Mouse (Mus musculus) thymus, postnatal 36 days (tissue): ENCODE measurements around the gene Fgfr2.

Experiments used
- DNase-seq, 2 experiments: peaks; one replicate each; pipeline ENCODE4 v3.0.0; 2022; ENCODE audit warnings: mixed read lengths in 2 of 2

Fgfr2 gene

DNA sequence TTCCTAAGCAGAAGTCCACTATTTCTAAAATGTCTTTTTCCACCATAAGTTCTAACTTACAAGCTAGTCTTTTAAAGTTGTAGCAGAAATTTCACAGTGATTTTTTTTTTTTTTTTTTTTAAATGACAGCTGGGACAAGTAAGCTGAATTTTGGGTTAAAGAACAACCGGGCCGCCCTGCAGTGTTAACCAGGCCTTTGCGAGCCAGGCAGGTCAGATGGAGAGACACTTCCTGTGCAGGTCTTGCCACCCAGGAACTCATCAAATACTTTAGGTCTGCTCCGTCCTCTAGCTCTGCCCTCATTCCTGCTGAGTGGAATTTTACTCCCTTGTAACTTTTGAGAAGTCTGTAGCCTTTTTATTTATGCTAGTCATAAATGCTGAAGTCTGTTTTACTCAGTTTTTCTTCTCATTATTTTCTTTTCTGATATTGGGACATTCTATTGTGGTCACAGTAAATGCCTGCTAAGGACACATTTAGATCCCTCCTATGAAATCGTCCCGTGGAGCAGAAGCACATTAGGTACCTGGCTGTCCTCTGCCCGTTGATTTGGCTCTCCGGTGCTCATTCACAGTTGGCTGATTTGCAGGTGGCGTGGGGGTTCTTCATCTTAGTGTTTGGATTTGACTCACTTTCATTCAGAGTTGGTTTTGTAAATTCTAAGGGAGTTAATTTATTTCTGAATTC lies 2228.1 kb downstream of the Fgfr2 start:
- no peak for DNase-seq

DNA sequence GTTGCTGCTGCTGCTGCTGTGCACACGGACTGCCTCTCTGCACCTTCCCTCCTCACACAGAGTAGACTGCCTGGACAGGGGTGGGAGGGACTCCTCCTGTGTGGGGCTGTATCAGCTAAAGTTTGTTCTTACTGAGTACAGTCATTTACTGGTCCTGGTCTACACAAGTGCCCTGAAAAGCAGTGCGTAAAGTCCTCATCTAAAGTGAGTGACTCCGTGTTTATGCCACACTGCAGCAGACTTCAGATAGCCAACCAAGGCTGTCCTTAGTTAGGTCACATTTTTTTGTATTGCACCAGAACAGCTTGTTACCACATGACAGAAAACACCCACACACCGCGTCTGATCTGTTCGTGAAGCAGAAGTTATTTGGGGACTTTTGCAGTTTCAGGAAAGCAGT lies 2230.2 kb downstream of the Fgfr2 start:
- peak; percentile 36 to 37 for DNase-seq

GRCm38 (mm10) chr7:130890871-130891270 lies 2232.3 kb downstream of the Fgfr2 start:
- no peak for DNase-seq

GRCm38 (mm10) chr7:130887946-130888345 lies 2235.2 kb downstream of the Fgfr2 start:
- DNase-seq = no peak

DNA sequence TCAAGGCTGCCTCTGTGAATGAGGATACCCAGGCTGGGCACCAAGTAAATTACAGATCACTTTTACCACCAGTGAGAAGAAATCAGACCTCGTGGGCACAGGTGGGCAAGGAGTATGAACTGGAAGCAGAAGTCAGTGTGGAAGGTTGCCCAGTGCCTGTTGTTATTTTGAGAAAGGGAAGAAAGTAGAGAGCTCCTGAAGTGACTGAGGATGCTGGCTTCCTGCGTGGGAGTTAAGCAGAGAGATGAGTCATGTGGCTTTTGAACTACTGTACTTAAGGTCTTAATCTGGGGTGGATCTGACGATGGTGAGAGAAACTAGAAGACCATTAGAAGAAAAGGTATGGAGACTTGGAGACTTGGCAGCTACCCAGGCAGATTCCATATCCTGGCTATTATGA lies 2236.9 kb downstream of the Fgfr2 start:
- DNase-seq = no peak

DNA sequence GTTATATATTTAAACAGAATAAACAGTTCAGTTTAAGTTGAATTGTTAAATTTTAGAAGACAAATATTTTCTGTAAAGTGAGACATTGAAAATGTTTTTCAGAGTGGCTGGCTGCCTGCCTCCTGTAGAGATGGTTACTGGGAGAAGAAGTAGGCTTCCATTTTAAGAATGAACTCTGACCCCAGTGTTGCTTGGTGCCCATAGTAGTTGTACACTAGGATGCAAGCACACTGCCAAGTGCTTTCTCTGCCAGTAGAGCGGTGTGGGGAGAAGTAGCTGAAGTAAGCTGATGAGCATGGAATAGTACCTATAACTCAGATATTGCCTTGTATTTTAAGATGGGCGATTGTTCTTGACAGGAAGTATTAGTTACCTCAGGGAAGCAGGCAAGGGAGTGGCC lies 2239.0 kb downstream of the Fgfr2 start:
- DNase-seq = no peak

DNA sequence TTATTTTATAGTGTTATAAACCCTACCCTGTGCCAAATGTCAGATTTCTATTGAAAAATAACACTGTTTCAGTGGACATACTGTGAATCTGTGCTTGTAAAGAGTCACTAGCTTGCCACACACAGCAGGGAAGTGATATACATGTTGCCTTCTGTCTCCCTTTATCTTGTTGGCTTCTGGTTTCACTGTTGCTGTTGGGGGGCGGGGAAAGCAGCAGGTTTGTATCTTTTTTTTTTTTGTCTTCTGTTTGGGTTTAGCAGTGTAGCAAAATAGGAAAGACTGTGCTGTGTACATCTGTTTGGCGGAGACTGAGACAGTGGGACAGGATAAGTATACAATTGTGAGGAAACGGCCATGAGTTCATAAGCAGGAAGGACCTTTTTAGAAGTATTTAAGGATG lies 2255.9 kb downstream of the Fgfr2 start:
- DNase-seq = no peak

- no peak for DNase-seq
These were observed 2256.5 kb downstream of the Fgfr2 start for GRCm38 (mm10) chr7:130866640-130867039.

GRCm38 (mm10) chr7:130865613-130866591 lies 2257.2 kb downstream of the Fgfr2 start, which contains the start of gene Plekha1:
Gene Plekha1 (plus strand): TSS chr7:130865756.
- peak; percentile 96 to 98 for DNase-seq

- no peak for DNase-seq
These were observed 2258.4 kb downstream of the Fgfr2 start for GRCm38 (mm10) chr7:130864711-130865110.

DNA sequence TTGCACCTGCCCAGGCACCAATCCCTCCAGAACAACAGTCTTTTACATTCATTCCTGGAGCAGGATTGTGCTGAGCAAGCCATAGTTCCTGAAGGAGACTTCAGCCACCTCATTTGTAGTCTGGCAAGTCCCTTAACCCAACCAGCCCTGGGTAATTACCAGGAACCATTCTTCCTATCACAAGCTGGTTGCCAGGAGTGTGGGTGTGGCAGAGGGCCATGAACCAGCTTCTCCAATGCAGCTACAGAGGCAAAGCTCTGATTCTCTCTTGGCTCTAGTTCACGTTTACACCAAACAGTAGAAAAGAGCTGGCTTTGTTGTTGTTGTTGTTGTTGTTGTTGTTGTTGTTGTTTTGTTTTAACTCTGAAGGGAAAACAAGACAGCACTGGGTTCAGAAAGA lies 2260.6 kb downstream of the Fgfr2 start:
- no peak for DNase-seq

- no peak for DNase-seq
These were observed 2262.4 kb downstream of the Fgfr2 start for GRCm38 (mm10) chr7:130860721-130861142.

DNA sequence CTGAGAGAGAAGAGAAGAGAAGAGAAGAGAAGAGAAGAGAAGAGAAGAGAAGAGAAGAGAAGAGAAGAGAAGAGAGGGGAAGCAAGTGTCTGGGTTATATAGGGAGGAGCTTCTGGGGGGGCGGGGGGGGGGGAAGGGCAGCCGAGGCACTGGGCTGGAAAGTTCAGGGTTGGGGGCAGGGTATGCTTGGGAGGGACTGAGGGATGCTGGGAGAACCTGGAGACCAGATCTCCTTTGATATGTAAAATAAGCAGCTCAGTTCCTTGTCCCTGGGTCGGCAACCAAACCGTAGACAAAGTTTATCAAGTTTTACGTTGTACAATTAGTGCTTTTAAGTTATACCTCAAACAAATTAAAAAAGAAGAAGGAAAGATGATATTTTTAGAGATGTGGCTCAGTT lies 2263.2 kb downstream of the Fgfr2 start:
- no peak for DNase-seq

- DNase-seq = peak in 1 of 2 experiments; percentile 32
These were observed 2265.2 kb downstream of the Fgfr2 start for GRCm38 (mm10) chr7:130857973-130858372.

DNA sequence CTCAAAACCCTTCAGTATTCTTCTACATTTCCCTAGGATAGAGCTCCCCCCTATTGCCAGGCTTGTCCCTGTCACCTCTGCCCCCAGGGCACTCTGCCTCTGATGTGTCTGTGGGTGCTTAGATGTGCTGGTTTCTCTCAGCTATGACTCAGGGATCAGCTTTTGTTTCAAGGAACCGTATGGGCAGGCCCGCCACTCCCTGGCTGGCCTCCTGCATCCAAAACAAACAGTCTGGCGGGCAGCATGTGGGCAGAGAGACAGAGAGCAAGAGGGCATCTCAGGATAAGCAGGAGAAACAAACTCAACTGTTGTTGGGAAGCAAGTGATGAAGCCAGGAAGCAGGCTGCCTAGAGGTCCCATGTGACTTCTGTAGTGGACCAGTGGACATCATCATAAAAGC lies 2267.5 kb downstream of the Fgfr2 start:
- no peak for DNase-seq

- no peak for DNase-seq
These were observed 2268.4 kb downstream of the Fgfr2 start for GRCm38 (mm10) chr7:130854684-130855292.

GRCm38 (mm10) chr7:130847164-130847718 lies 2275.9 kb downstream of the Fgfr2 start:
- peak in 1 of 2 experiments; percentile 27 for DNase-seq

- no peak for DNase-seq
These were observed 2283.6 kb downstream of the Fgfr2 start for GRCm38 (mm10) chr7:130839380-130840100.

GRCm38 (mm10) chr7:130838658-130839025 lies 2284.5 kb downstream of the Fgfr2 start:
- no peak for DNase-seq

DNA sequence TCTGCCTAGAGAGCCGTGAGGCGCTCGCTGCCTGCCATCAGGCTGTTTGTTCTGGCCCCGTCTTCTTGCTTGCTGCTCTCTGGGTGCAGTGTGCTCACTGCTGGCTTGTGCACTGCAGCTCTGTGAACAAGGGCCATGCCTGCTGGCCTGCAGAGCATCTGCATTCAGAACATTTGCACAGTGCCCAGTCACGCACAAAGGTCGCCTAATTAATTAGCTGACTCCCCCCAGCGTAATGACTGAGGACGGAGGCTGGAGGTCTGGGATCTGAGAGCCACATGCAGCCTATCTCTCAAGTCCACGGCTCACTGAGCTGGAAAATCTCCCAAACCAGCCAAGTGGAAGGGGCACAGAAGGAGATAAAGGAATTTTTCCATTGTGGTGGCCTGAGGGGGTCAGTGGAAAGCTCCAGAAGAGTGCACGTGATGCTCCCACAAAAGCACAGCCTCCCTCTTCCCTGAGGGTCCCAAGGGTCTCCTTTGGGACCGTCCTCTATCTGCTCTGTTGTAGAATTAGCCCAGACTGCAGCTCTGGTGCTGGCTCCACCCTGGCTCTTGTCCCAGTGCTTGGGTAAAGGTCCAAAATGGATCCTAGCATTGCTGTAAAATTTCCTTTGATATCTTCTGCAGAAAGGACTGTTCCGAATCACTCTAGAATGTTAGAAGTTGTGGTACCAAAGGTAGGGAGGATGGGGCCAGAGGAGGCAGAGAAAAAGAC lies 2285.1 kb downstream of the Fgfr2 start:
- DNase-seq = no peak

GRCm38 (mm10) chr7:130836066-130836465 lies 2287.1 kb downstream of the Fgfr2 start:
- DNase-seq = no peak
